Mouse (Mus musculus): ENCODE data around the gene D930020B18Rik. TPM values are rescaled to one million over a fixed set of nuclear protein-coding genes. Genes with fewer than 3 reads are reported as not detected.

Gene D930020B18Rik
- total and polyA plus RNA-seq, 3 experiments = 0.61 to 0.65 TPM; not detected in 1

GRCm38 (mm10) chr10:121742336-121742735, 100.9 kb downstream of the D930020B18Rik start:
- Histone ChIP-seq H3K79me2 (ENCODE audit: control insufficient read depth, insufficient read depth, low read length, poor library complexity) (peaks cover 20% of the 10 kb centered on the region), H3K36me3 (ENCODE audit: control insufficient read depth in 1 of 2, insufficient read depth in 2 of 2, low read length in 2 of 2) (peaks cover 2 to 10% of the 10 kb centered on the region in 2 experiments), H3K4me1 (ENCODE audit: control insufficient read depth in 1 of 2, insufficient read depth in 2 of 2, low read length in 2 of 2) (peaks cover 6 to 7% of the 10 kb centered on the region in 2 experiments; a peak in 3 of 4 replicates), H3K27me3 (ENCODE audit: control insufficient read depth in 1 of 2, insufficient read depth in 2 of 2, low read length in 2 of 2) (no peaks in the 10 kb centered on the region), H3K4me3 (ENCODE audit: control insufficient read depth in 1 of 2, insufficient read depth in 1 of 2, low read depth in 2 of 2, low read length in 2 of 2) (no peak overlapping the region), H3K27ac (ENCODE audit: control insufficient read depth, low read depth, low read length) (no peak overlapping the region), H3K9me3 (replicated peaks; ENCODE audit: insufficient read depth, low read length) (no peaks in the 10 kb centered on the region), H3K9ac (ENCODE audit: control insufficient read depth, low read depth, low read length, poor library complexity, severe bottlenecking) (no peak overlapping the region)
- DNase-seq (ENCODE audit: low read depth, low spot score) = no peak
- TF ChIP-seq TCF12 (IDR thresholded peaks at IDR 0.05; ENCODE audit: low read depth, low read length) (no peak), ZC3H11A (IDR thresholded peaks at IDR 0.05; ENCODE audit: low read depth, low read length) (no peak), MXI1 (IDR thresholded peaks at IDR 0.05; ENCODE audit: low read depth, low read length) (no peak), UBTF (IDR thresholded peaks at IDR 0.05; ENCODE audit: borderline replicate concordance, insufficient read depth, low read depth, low read length) (no peak), NELFE (IDR thresholded peaks at IDR 0.05; ENCODE audit: low read depth, low read length) (no peak), BHLHE40 (IDR thresholded peaks at IDR 0.05; ENCODE audit: borderline replicate concordance, low read depth, low read length) (no peak)

Other genes starting within 250 kb of the D930020B18Rik start
- gene Rassf3, start 165.2 kb upstream of the D930020B18Rik start, total RNA-seq (2012; rRNA removed) = 8.0 and 9.2 TPM in 2 replicates
- 10 to 100 TPM in 1 of 2 experiments, not detected in 1; 15.8 TPM for gene Rassf3, start 165.2 kb upstream of the D930020B18Rik start, polyA plus RNA-seq (2012; ENCODE audit: insufficient read depth in 1 of 2, insufficient read length in 2 of 2, low read depth in 1 of 2, low replicate concordance in 2 of 2, missing spikeins in 1 of 2)
- 18.0 and 21.5 TPM in 2 replicates for gene Tbk1, start 54.8 kb upstream of the D930020B18Rik start, total RNA-seq (2012; rRNA removed)
- gene Tbk1, start 54.8 kb upstream of the D930020B18Rik start, polyA plus RNA-seq (2012; ENCODE audit: insufficient read depth in 1 of 2, insufficient read length in 2 of 2, low read depth in 1 of 2, low replicate concordance in 2 of 2, missing spikeins in 1 of 2) = 10 to 100 TPM in 1 of 2 experiments, not detected in 1; 31.1 TPM
- gene Xpot, start 15.3 kb upstream of the D930020B18Rik start, total RNA-seq (2012; rRNA removed) = 154 and 182 TPM in 2 replicates
- 100 to 1,000 TPM; 122 to 304 TPM for gene Xpot, start 15.3 kb upstream of the D930020B18Rik start, polyA plus RNA-seq (2012; ENCODE audit: insufficient read depth in 1 of 2, insufficient read length in 2 of 2, low read depth in 1 of 2, low replicate concordance in 2 of 2, missing spikeins in 1 of 2)
- 2.5 and 2.7 TPM in 2 replicates for gene BC048403, start 98.3 kb downstream of the D930020B18Rik start, total RNA-seq (2012; rRNA removed)
- 10 to 100 TPM in 1 of 2 experiments, not detected in 1; 11.6 TPM for gene BC048403, start 98.3 kb downstream of the D930020B18Rik start, polyA plus RNA-seq (2012; ENCODE audit: insufficient read depth in 1 of 2, insufficient read length in 2 of 2, low read depth in 1 of 2, low replicate concordance in 2 of 2, missing spikeins in 1 of 2)